Mouse (Mus musculus): ENCODE results near the gene Olfr195.
"Not testable (repeated sequence)": the region's sequence is repeated elsewhere in the genome, so short reads cannot be mapped to it uniquely, and the experiment has no call there.

Olfr195 gene

DNA sequence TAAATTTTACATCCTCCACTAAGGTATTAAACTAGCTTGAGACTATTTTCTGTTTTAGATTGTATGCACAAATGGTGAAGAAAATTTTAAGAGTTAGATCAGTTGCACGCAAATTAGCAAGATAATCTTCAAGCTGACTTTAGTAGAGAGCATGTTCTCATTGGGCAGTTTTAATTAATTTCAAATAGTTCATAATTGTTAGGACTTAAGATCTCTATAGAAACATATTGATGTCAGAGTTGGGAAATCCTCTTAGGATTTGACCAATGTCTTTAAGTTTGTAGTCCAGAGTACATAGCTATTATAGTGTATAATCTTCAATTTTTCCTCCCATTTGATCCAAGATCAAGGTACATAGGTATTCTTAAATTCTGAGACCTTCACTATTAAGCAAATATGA is at the start of gene Olfr195:
Gene Olfr195, plus strand, starts transcription at position 301 of the 400 bp plus-strand sequence.
- DNase-seq (ENCODE audit: inconsistent ontology term), result no peak

DNA sequence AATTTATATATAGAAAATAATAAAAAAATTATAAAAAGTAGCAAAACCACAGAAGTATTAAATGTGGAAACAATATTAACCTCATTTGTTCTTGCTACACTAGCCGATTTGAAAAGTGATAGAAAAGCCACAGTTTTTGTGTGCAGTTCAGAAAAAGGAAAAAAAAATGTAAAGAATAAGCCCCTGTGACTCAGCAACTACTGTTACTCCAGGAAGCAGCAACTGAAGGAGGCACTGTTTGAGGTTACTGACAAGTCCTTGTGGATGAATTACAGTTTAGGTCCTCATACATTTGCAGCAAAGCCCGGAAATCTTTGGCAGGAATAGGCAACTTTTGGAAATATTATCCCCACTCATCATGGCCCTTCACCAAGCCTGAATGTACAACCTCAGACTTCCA is 41.5 kb upstream of the Olfr195 start:
- DNase-seq (ENCODE audit: inconsistent ontology term), result no peak

DNA sequence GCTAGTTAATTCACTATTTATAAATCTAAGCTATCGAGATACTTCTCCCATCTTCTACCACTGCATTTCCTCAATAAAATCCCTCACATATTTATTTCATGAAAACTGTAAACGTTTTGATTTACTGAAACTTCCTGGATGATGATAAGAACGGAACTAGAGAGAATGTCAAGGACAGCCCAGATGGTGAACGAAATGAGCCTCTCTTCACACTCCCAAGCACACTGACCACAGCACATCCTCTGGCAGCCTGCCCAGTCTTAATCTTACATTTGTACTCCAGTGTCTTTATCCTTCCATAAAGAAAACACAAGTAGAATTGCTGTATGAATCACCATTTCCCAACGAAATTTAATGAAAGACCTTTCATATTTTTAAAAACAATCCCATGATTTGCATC is 38.3 kb upstream of the Olfr195 start:
- not testable (repeated sequence) for DNase-seq (ENCODE audit: inconsistent ontology term)

DNA sequence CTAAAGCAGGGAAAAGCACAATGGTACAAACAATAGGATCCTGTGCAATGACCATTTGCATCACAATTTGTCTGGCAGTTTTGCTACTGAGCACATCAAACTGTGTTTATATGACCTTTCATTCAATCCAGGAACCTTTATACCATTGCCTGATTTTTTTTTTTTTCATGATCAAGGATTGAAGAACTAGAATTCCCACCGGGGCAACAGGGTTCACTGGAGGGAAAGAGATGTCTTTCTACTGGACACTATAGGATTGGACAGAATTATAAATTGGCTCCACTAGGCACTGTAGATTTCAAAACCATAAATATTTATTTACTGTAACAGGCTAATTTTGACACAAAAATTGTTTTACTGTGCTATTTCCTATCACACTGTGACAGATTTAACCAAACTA is 35.1 kb upstream of the Olfr195 start, which contains the start of gene Olfr193:
Gene Olfr193, minus strand, starts transcription at position 101 of the 400 bp plus-strand sequence.
- DNase-seq (ENCODE audit: inconsistent ontology term), result no peak

DNA sequence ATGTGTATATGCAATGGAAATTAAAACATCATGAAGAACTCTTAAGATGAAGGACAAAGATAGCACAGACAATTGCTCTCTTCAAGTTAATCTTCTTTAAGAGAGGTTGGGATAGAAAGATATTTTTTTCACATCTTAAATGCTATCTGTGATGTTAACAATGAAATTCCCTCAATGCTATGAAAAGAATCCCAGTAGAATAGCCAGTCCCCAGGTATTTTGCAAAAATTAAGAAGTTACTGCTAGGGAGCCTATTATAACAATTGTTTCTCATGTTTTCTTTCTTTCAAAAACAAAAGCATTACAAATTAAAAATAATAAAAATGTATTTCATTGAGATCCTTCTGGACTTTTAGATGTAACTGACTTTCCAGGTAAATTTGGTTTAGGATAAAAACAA is 25.9 kb upstream of the Olfr195 start, which contains the start of gene Olfr194:
Gene Olfr194, minus strand, starts transcription at position 101 of the 400 bp plus-strand sequence.
- no peak for DNase-seq (ENCODE audit: inconsistent ontology term)

DNA sequence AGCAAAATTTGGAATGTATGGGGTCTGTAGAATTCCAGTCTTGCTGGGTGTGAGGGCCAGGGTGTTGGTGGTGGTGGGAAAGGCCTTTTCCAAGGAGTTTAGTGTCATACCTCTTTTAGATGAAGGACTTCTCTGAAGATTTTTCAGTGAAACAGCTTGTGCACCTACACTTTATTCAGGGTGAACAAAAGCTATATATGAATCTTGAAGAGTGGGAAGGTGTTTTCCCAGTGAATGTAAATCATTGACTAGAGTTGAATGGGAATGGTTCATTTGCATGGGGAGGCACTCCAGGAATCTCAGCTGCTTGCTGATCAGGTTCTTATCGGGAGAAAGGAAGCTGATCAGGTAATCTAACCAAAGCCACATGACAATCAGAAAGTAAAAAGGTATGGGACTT is 16.1 kb upstream of the Olfr195 start:
- DNase-seq (ENCODE audit: inconsistent ontology term), result no peak

DNA sequence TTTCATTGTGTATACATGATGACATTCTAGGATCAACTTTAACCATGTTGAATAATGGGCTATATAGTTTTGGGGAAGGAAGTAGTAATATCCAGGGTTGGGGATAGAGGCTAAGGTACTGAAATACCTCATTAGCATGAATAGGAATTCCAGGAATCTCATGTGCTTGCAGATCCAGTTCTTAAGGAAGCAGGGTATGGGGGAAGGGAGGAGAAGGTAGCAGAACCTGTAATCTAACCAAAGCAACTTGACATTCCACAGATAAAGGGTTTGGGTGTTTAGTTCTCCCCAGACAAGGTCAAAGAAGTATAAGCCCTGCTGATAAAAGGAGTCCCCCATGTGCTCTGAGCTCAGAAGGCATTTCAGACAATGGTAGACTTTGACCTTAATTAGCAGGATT is 5.7 kb upstream of the Olfr195 start:
- no peak for DNase-seq (ENCODE audit: inconsistent ontology term)

DNA sequence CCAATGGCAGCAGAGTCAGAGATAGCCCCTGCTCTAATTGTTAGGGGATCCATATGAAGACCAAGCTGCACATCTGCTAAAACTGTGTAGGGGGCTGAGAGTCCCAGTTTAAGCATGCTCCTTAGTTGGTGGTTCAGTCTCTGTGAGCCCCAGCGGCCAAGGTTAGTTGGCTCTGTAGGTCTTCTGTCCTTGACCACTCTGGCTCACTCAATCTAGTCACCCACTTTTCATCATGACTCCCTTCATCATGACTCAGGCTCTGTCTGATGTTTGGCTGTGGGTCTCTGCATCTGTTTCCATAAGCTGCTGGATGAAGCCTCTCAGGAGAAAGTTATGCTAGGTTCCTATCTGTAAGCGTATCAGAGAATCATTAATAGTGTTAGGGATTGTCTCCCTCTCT is 5.2 kb downstream of the Olfr195 start:
- no peak for DNase-seq (ENCODE audit: inconsistent ontology term)

DNA sequence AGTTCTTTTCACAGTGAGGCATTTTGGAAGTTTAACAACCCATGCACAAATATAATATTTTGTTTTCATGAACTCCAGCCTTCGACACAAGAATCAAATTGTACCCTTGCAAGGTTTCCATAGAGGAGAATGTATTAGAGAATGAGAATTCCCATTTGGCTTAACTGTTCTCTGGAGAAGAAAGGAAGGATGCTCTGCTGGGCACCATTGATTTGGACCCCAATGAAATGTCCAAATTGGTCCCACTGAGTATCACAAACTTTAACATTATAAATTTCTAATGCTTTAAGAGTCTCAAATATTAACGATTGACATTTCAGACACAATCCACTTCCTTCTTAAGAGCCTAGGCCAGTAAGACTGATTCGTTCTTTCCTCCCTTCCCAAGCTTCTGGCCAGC is 23.5 kb downstream of the Olfr195 start, which contains the start of gene Olfr196:
Gene Olfr196, minus strand, starts transcription at position 101 of the 400 bp plus-strand sequence.
- DNase-seq (ENCODE audit: inconsistent ontology term), result no peak

Data from Muller cell, postnatal 12 days (primary cell).